Mouse (Mus musculus): ENCODE data around the gene Sap25.

Sap25 gene

GRCm38 (mm10) chr5:137628498-137629305, 12.4 kb upstream of the Sap25 start, which contains the start of the genes Fbxo24, Lrch4 and Gm20605:
Gene Fbxo24 (minus strand): TSS chr5:137629002.
Gene Lrch4 (plus strand): TSS chr5:137629121.
Gene Gm20605 (plus strand): TSS chr5:137629175.
- DNase-seq (ENCODE audit: low spot score) = peak; percentile 99

- DNase-seq (ENCODE audit: low spot score) = no peak
Measured at GRCm38 (mm10) chr5:137629306-137629721, 11.8 kb upstream of the Sap25 start.

- DNase-seq (ENCODE audit: low spot score) = no peak
Measured at GRCm38 (mm10) chr5:137629906-137630545, 11.1 kb upstream of the Sap25 start.

DNA sequence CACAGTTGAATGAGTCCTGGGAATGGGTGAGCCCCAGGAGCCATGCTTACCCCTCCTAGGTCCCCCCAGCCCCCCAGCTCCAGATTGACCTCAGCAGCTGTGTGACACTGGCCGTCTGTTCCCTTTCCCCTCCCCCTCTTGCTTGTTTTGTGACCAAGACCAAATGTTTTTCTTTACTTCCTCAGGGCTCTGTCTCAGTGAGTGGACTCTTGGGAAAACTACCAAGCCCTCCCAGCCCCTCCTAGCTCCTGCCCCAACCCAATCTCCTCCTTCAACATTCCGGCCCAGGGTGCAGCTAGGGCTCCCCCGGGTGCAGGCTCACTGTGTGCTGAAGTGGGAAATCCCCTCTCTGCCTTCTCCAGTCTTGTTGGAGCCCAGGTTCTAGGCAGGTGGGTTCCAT, 10.5 kb upstream of the Sap25 start:
- no peak for DNase-seq (ENCODE audit: low spot score)

- DNase-seq (ENCODE audit: low spot score) = no peak
Measured at GRCm38 (mm10) chr5:137631171-137631570, 10.0 kb upstream of the Sap25 start.

DNA sequence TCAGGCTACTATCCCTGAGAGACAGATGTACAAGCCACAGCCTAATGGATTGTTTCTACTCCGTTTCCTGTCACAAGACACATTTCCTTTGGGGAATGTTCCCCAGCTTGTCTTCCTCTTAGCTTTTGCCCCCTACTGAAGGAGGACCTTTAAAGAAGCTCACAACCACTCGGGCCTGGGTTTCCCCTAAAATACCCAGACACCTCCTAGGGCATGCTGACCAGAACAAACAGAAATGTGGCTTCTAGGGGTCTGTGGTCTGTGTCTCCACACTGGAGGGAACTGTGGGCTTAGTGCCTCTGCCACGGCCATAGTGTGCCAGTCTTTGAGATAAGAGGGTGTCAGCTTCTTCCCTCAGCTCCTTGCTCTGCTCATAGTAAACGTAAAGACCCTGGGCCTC, 9.5 kb upstream of the Sap25 start:
- DNase-seq (ENCODE audit: low spot score) = no peak

DNA sequence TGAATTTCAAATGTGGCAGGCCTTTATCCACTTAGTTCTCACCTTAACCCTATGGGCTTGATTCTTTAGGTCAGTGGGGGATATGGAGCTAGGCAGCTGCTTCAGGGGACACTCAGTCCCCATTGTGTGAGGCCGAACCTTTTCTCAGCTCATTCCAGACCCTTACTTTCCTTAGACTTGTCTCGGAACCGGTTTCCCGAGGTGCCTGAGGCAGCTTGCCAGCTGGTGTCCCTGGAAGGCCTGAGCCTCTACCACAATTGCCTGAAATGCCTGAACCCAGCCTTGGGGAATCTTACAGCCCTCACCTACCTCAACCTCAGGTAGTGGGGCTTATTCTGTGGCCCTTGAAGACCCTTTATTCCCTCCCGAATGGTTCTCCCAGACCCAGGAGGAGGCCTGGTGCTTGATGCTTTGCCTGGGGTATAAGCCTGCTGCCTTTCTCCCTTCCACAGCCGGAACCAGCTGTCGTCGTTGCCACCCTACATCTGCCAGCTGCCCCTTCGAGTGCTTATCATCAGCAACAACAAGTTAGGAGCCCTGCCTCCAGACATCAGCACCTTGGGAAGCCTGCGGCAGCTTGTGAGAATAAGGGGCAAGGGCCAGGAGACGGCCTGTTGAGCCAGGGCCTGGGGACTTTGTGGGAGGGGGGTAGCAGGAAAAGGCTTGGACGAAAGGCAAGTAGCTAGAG, 7.6 kb upstream of the Sap25 start:
- DNase-seq (ENCODE audit: low spot score) = no peak

- no peak for DNase-seq (ENCODE audit: low spot score)
Measured at GRCm38 (mm10) chr5:137639472-137639871, 1.7 kb upstream of the Sap25 start.

DNA sequence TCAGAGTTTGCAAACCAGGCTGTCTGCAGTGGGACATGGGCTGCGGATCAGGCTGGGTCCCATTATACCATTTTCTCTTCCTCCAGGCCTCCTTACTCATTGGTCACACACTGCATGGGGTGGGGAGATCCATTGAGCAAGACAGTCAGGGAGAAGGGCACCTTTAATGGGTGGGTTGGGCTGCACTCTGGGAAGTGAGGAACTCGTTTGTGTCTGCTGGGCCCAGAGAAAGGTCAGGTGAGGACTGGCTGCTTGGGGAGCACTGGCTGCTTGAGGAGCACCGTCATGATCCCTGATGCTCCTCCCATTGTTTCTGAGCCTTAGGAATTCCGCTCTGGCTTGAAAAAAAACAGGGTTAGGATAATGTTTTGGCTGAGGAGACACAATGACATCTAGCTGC, 1.8 kb downstream of the Sap25 start:
- DNase-seq (ENCODE audit: low spot score) = no peak

GRCm38 (mm10) chr5:137644484-137644883, 3.4 kb downstream of the Sap25 start:
- no peak for DNase-seq (ENCODE audit: low spot score)

- DNase-seq (ENCODE audit: low spot score) = no peak
Measured at GRCm38 (mm10) chr5:137645091-137645651, 4.0 kb downstream of the Sap25 start.

GRCm38 (mm10) chr5:137645652-137646091, 4.5 kb downstream of the Sap25 start, which contains the start of gene Irs3:
Gene Irs3 (minus strand): TSS chr5:137645714.
- DNase-seq (ENCODE audit: low spot score) = no peak

GRCm38 (mm10) chr5:137647827-137648601, 6.9 kb downstream of the Sap25 start:
- DNase-seq (ENCODE audit: low spot score) = no peak

DNA sequence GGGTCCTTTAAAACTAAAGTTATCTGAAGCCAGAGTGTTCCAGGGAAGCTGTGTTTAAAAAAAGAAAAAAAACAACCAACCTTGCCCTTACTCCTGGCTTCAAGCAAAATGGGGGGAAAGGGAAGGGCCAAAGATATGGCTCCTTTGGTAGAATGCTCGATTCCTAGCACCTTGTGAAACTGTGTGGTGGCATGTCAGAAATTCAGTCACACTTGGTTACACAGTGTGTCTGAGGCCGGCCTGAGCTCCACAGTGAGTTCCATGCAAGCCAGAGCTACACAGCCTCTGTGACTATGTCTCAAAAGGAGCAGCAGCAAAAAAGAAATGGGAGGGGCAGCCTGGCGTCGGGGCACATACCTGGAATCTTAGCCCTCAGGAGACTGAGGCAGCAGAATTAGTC, 8.1 kb downstream of the Sap25 start:
- DNase-seq (ENCODE audit: low spot score) = no peak

DNA sequence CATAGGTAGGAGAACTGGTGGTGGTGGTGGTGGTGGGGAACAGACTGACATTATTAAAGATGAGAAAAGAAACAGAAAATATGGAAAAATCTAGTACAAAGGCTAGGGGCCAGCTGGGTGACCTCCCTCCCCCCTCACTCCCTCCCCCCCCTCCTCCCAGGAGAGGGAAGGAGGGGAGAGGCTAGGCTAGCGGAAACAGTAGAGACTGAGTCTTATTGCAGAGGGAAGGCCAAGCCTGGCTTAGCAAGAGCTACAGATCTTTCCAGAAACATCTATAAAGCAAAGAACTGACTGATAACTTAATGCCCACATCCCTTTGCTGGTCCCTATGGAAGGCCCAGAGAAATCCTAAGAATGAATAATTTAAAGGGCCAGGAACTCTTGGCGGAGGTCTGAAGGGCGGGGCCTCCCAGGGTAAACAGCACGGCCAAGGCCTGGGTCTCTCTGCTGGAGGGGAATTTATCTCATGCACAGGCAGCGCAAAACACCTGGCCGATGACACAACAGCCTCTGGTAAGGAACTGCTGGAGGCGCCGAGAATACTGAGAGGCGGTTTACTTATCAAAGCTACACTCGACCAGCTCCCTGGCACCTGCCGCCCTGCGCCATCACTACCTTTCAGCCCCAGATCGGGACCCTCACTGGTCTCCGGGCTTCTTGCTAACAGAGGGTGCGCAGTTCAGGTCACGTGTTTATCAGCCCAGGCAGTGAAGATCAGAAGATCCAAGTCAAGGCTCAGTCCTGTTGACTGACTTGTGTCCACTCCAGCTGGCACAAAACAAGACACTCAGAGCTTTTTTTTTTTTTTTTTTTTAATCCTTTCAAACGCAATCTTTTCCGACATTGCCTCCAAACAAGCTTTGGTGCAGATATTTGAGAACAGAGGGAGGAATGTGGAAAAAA, 8.8 kb downstream of the Sap25 start:
- DNase-seq (ENCODE audit: low spot score) = no peak

- no peak for DNase-seq (ENCODE audit: low spot score)
Measured at GRCm38 (mm10) chr5:137652474-137652873, 11.3 kb downstream of the Sap25 start.

GRCm38 (mm10) chr5:137653366-137653765, 12.2 kb downstream of the Sap25 start:
- no peak for DNase-seq (ENCODE audit: low spot score)

GRCm38 (mm10) chr5:137654746-137655145, 13.6 kb downstream of the Sap25 start:
- no peak for DNase-seq (ENCODE audit: low spot score)

DNA sequence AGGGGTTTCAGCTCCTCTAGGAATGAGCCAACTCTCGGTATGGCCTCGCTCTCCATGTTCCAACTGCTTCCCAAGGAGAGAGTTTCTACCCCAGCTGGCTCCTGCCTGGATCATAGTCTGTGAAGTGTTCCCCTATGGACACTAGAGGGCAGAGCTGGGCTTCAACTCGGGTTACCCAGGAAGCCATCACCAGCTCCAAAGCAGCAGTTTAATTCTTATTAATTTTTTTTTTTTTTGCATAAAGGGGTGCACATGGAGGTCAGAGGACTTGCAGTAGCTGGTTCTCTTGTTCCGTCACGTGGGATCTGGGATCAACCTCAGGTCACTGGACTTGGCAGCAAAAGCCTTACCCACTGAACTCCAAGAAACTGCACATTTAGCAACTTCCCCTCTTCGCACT, 15.8 kb downstream of the Sap25 start:
- DNase-seq (ENCODE audit: low spot score) = peak; percentile 57

GRCm38 (mm10) chr5:137660064-137660688, 19.0 kb downstream of the Sap25 start:
- DNase-seq (ENCODE audit: low spot score) = no peak
